Mouse (Mus musculus): ENCODE measurements at regions not wholly inside any gene's neighbourhood (a gene's known extent, or its start where the extent isn't known, plus 50 kb on each side); places are given as distances from the start of the nearest gene placed in this dataset.

DNA sequence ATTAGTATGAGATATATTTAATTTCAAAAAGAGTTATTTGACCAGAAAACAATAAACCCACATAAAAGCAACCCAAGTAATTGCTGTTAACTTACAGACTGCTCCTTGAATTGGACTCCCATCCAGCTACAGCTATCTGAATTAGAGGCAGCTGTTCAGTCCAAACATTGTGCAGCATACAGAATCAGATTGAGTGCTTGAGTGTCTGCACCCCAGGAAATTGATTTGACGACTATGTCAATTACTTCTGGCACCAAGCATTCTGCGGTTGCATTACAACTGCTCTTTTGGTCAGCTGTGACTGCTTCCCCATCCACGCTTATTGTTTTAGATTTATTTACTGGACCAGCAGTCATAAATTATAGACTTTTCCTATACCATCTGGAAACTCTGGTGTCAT lies 734.2 kb upstream of the Cypt12 start:
- no peak for TF ChIP-seq CTCF (IDR thresholded peaks at IDR 0.05)
- no peak for TF ChIP-seq EP300 (IDR thresholded peaks at IDR 0.05)
